Mouse (Mus musculus) stomach, postnatal 0 days (tissue): ENCODE measurements at regions not wholly inside any gene's neighbourhood (a gene's known extent, or its start where the extent isn't known, plus 50 kb on each side); places are given as distances from the start of the nearest gene placed in this dataset.

Source experiments
- ATAC-seq: fragments of 200-750 bp; cut with Nextera tagmentation; 2 replicates; pipeline ENCODE4 v1.8.0; 2017; ENCODE audit not compliant: low FRiP score, low TSS enrichment
- DNase-seq: peaks from one replicate; pipeline ENCODE4 v3.0.0-alpha.2; 2016; ENCODE audit warnings: low spot score
- H3K27ac ChIP-seq: fragments of 300-500 bp; sonication (generic); replicated peaks from 2 replicates; pipeline ENCODE4 v1.5.1; 2014; ENCODE audit warnings: mild to moderate bottlenecking, control low read depth
- H3K27me3 ChIP-seq: fragments of 300-500 bp; sonication (generic); 2 replicates; pipeline ENCODE4 v1.6.1; 2014; ENCODE audit warnings: low read length; ENCODE audit not compliant: control insufficient read depth, insufficient read depth
- H3K36me3 ChIP-seq: fragments of 300-500 bp; sonication (generic); 2 replicates; pipeline ENCODE4 v1.6.1; 2014; ENCODE audit warnings: low read length, mixed read lengths; ENCODE audit not compliant: control insufficient read depth, insufficient read depth
- H3K4me1 ChIP-seq: fragments of 300-500 bp; sonication (generic); replicated peaks from 2 replicates; pipeline ENCODE4 v1.6.1; 2014; ENCODE audit warnings: antibody characterized with exemption; ENCODE audit not compliant: control insufficient read depth, insufficient read depth
- H3K4me2 ChIP-seq: fragments of 300-500 bp; sonication (generic); replicated peaks from 2 replicates; pipeline ENCODE4 v1.6.1; 2014; ENCODE audit warnings: low read depth, mild to moderate bottlenecking, control low read depth, moderate library complexity
- H3K4me3 ChIP-seq: fragments of 300-500 bp; sonication (generic); 2 replicates; pipeline ENCODE4 v1.5.1; 2014; ENCODE audit warnings: low read depth, low read length, control low read depth
- H3K9ac ChIP-seq: fragments of 300-500 bp; sonication (generic); 2 replicates; pipeline ENCODE4 v1.6.1; 2014; ENCODE audit warnings: mild to moderate bottlenecking, low read length, control low read depth, mixed read lengths
- H3K9me3 ChIP-seq: fragments of 300-500 bp; sonication (generic); 2 replicates; pipeline ENCODE4 v1.6.1; 2016; ENCODE audit warnings: low read length; ENCODE audit not compliant: control insufficient read depth
- CTCF ChIP-seq: IDR thresholded peaks from 2 replicates; pipeline ENCODE4 v1.5.1; 2016; ENCODE audit warnings: antibody characterized with exemption, low read depth, mild to moderate bottlenecking, moderate library complexity
- EP300 ChIP-seq: optimal IDR thresholded peaks from 2 replicates; pipeline ENCODE3; 2016; ENCODE audit warnings: antibody characterized with exemption
- WGBS: fragments of 180-500 bp; shearing (Covaris S2); extraction: QIAGEN DNeasy Blood & Tissue Kit; methylation state at CpG from one replicate; pipeline ENCODE4 v1.1.7; 2014; 5-methylcytosine and 5-hydroxymethylcytosine counted together

DNA sequence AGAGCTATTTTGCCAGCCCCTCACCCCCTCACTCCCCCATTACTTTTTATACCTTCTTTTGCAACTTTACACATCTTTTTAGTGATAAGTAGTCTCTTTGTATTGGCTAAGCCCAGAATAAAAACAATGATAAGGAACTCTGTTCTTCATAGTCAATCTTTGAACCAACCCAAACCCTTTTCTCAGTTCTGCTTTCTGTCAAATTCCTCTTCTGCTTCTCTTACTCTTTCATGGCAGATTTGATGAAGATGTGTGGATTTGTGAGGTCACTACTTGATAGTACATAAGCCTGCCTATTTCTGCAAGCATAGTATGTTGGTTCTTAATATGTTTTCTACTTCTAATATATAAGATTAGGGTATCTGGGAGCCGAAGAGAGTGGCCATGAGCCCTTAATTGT lies 156.6 kb downstream of the Phlda1 start:
- Histone ChIP-seq H3K4me2 (no peak overlapping the region), H3K4me1 (no peaks in the 10 kb centered on the region), H3K9me3 (no peaks in the 10 kb centered on the region), H3K27me3 (no peaks in the 10 kb centered on the region), H3K9ac (no peak overlapping the region), H3K4me3 (no peak overlapping the region), H3K27ac (no peak overlapping the region), H3K36me3 (no peaks in the 10 kb centered on the region)
- no peak for TF ChIP-seq EP300
- no peak for TF ChIP-seq CTCF
- DNase-seq (no peak), ATAC-seq (no peak)
- 77% methylated on average over 1 of the region's 1 CpGs for WGBS

DNA sequence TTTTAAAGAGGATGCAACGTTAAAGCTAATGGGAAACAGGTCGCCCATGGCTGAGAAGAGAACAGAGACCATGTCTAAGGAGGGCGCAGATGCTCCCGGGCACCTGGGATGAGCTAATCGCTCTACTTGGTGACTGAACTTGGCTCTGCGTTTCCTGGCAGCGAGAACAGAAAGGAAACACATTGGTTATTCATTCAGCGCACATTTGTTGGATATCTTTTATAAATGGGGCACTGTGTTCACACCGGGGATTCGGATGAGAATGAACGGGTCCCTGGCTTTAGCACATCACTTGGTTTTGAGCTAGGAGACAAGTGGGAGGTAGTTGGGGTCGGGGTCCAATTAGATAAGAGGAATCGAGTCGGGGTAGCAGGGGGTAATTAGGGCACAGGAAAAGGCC lies 159.7 kb downstream of the Phlda1 start:
- Histone ChIP-seq H3K9ac (no peak overlapping the region), H3K4me1 (no peaks in the 10 kb centered on the region), H3K36me3 (no peaks in the 10 kb centered on the region), H3K27ac (no peak overlapping the region), H3K4me3 (no peak overlapping the region), H3K9me3 (no peaks in the 10 kb centered on the region), H3K27me3 (no peaks in the 10 kb centered on the region), H3K4me2 (no peak overlapping the region)
- TF ChIP-seq CTCF, result no peak
- TF ChIP-seq EP300, result no peak
- DNase-seq, result no peak
- WGBS, result 79% methylated on average over 14 of the region's 14 CpGs
- no peak for ATAC-seq

DNA sequence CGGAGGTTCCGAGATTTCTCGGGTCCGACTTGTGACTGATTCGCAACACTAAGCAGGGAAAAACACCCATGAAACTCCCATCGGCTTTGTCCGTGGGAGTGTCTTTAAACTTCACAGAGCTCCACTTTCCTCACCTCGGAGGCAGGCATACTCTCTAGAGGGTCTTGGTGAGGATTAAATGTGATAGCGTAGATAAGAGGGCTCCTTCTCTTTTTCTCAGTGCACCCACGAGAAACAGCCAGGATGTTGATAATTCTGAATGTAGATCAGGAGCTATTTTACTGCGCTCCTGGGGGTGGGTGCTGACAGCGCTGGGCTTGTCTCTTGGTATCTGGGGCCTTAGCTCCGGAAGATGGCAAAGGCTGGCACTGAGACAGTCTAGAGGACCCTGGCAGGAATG lies 160.9 kb downstream of the Phlda1 start:
- Histone ChIP-seq H3K9ac (no peak overlapping the region), H3K27me3 (no peaks in the 10 kb centered on the region), H3K4me3 (no peak overlapping the region), H3K36me3 (no peaks in the 10 kb centered on the region), H3K4me1 (no peaks in the 10 kb centered on the region), H3K27ac (no peak overlapping the region), H3K9me3 (no peaks in the 10 kb centered on the region), H3K4me2 (no peak overlapping the region)
- ATAC-seq, result no peak
- WGBS, result 90% methylated on average over 13 of the region's 13 CpGs
- TF ChIP-seq CTCF (no peak), EP300 (no peak)
- DNase-seq, result no peak

DNA sequence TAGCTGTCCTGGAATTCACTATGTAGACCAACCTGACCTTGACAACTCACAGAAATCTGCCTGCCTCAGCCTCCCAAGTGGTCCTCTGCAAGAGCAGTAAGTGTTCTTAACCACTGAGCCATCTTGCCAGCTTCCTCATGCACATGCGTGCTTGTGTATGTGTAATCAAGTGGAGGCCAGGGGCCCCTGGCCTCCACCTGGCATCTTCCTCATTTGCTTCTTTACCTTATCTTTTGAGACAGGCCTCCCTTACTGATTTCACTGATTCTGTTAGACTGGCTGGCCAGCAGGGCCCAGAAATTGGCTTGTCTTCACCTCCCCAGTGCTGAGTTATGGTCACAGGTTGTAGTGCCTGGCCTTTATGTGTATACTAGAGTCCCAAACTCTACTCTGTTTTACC lies 162.6 kb downstream of the Phlda1 start:
- H3K27me3 ChIP-seq, result no peaks in the 10 kb centered on the region
- no peak overlapping the region for H3K4me2 ChIP-seq
- DNase-seq (no peak), ATAC-seq (no peak)
- H3K27ac ChIP-seq, result no peak overlapping the region
- H3K4me1 ChIP-seq, result peaks cover 7% of the 10 kb centered on the region; the same call in 1 of the 2 replicates
- H3K9ac ChIP-seq, result no peak overlapping the region
- H3K4me3 ChIP-seq, result no peak overlapping the region
- no peaks in the 10 kb centered on the region for H3K9me3 ChIP-seq
- 85% methylated on average over 1 of the region's 1 CpGs for WGBS
- no peaks in the 10 kb centered on the region for H3K36me3 ChIP-seq
- no peak for TF ChIP-seq EP300
- no peak for TF ChIP-seq CTCF

DNA sequence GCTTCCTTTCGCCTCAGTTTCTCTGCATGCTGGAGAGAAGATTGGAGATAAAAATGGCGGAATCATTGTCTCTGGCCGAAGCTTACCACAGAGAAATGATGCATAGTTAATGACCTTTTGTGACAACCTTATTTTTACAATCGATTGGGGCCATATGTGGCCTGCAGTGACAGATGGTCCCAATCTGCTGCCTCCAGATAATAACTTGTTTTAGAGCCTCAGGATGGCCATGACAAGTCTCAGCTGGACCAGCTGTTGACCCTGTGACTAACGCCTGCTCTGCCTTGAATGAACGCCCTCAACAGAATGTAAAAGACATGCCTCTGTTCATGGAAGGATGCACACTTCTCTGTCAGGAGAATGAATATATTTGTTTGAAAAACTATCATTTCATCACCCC lies 163.6 kb downstream of the Phlda1 start:
- ATAC-seq, result no peak
- Histone ChIP-seq H3K4me2 (no peak overlapping the region), H3K9ac (no peak overlapping the region), H3K4me1 (peaks cover 8% of the 10 kb centered on the region; the same call in 1 of the 2 replicates), H3K36me3 (no peaks in the 10 kb centered on the region), H3K9me3 (no peaks in the 10 kb centered on the region), H3K27ac (no peak overlapping the region), H3K27me3 (no peaks in the 10 kb centered on the region), H3K4me3 (no peak overlapping the region)
- 63% methylated on average over 6 of the region's 6 CpGs for WGBS
- TF ChIP-seq EP300 (no peak), CTCF (no peak)
- no peak for DNase-seq

DNA sequence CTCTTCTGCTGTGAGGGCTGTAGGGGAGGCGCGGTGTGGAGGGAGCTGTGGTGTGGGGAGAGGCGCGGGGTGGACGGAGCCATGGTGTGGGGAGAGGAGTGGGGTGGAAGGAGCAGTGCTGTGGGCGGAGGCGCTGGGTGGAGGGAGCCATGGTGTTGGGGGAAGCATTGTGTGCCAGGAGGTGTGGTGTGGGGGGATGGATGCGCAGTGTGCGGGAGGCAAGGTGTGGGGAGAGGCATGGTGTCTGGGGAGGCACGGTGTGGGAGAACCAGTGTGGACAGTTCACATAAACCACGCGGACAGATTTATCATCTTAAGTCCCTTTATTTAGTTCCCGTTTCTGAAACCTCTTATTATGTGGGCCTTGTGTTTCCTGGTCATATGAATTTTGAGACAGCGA lies 164.6 kb downstream of the Phlda1 start:
- Histone ChIP-seq H3K36me3 (no peaks in the 10 kb centered on the region), H3K27me3 (no peaks in the 10 kb centered on the region), H3K4me3 (no peak overlapping the region), H3K4me1 (peaks cover 8% of the 10 kb centered on the region; the same call in 1 of the 2 replicates), H3K4me2 (no peak overlapping the region), H3K27ac (peak overlapping the region; percentile 53; the same call in 1 of the 2 replicates), H3K9ac (no peak overlapping the region), H3K9me3 (no peaks in the 10 kb centered on the region)
- ATAC-seq (no peak), DNase-seq (no peak)
- 66% methylated on average over 14 of the region's 14 CpGs for WGBS
- TF ChIP-seq EP300 (no peak), CTCF (no peak)
